Mouse (Mus musculus): ENCODE measurements around the gene Gm3685. TPM values are rescaled to one million over a fixed set of nuclear protein-coding genes. Genes with fewer than 3 reads are reported as not detected.
A peak's percentile ranks its signal among the peaks of the same experiment; 100 is the strongest.
"Not testable (repeated sequence)": the region's sequence is repeated elsewhere in the genome, so short reads cannot be mapped to it uniquely, and the experiment has no call there.

The Gm3685 gene
- polyA plus RNA-seq (2014; fragmentation: Nextera tagmentation; extraction: Ambion mirVana) = not detected in 2 replicates

GRCm38 (mm10) chr14:7044870-7045269 lies at the start of gene Gm3685:
Gm3685 (minus strand) TSS chr14:7044970.
- not testable (repeated sequence) for H3K9ac ChIP-seq (replicated peaks; ENCODE audit: low read length); H3K4me3 ChIP-seq (ENCODE audit: low read depth, low read length); H3K9me3 ChIP-seq (replicated peaks; ENCODE audit: control insufficient read depth, low read length); DNase-seq (ENCODE audit: low spot score); H3K36me3 ChIP-seq (replicated peaks; ENCODE audit: control insufficient read depth, insufficient read depth, low read depth, low read length); H3K27me3 ChIP-seq (ENCODE audit: control insufficient read depth, insufficient read depth, low read length); H3K4me2 ChIP-seq (ENCODE audit: low read depth, low read length); ATAC-seq (replicated peaks; ENCODE audit: insufficient number of reproducible peaks, low FRiP score, low TSS enrichment, low read depth); H3K4me1 ChIP-seq (ENCODE audit: control insufficient read depth, insufficient read depth, low read length); H3K27ac ChIP-seq (replicated peaks; ENCODE audit: low read depth, low read length)
- no CpG with 5 or more reads among the region's 2 CpGs for WGBS

GRCm38 (mm10) chr14:7026781-7027749 lies 17.7 kb downstream of the Gm3685 start, which contains the start of gene Gm10406:
Gm10406 (minus strand) TSS chr14:7027449.
- not testable (repeated sequence) for H3K27ac ChIP-seq (replicated peaks; ENCODE audit: low read depth, low read length)
- under 1% methylated on average over 41 of the region's 70 CpGs for WGBS

GRCm38 (mm10) chr14:7026274-7026673 lies 18.5 kb downstream of the Gm3685 start:
- H3K9ac ChIP-seq (replicated peaks; ENCODE audit: low read length); H3K36me3 ChIP-seq (replicated peaks; ENCODE audit: control insufficient read depth, insufficient read depth, low read depth, low read length); DNase-seq (ENCODE audit: low spot score); H3K4me2 ChIP-seq (ENCODE audit: low read depth, low read length); ATAC-seq (replicated peaks; ENCODE audit: insufficient number of reproducible peaks, low FRiP score, low TSS enrichment, low read depth); H3K27me3 ChIP-seq (ENCODE audit: control insufficient read depth, insufficient read depth, low read length); H3K9me3 ChIP-seq (replicated peaks; ENCODE audit: control insufficient read depth, low read length); H3K4me1 ChIP-seq (ENCODE audit: control insufficient read depth, insufficient read depth, low read length); H3K4me3 ChIP-seq (ENCODE audit: low read depth, low read length); H3K27ac ChIP-seq (replicated peaks; ENCODE audit: low read depth, low read length): not testable (repeated sequence)
- WGBS = 4% methylated on average over 7 of the region's 9 CpGs

More at GRCm38 (mm10) chr14:7026781-7027749, 17.7 kb downstream of the Gm3685 start, which contains the start of gene Gm10406:
- not testable (repeated sequence) for H3K27me3 ChIP-seq (ENCODE audit: control insufficient read depth, insufficient read depth, low read length); H3K4me1 ChIP-seq (ENCODE audit: control insufficient read depth, insufficient read depth, low read length); H3K9me3 ChIP-seq (replicated peaks; ENCODE audit: control insufficient read depth, low read length); H3K36me3 ChIP-seq (replicated peaks; ENCODE audit: control insufficient read depth, insufficient read depth, low read depth, low read length); ATAC-seq (replicated peaks; ENCODE audit: insufficient number of reproducible peaks, low FRiP score, low TSS enrichment, low read depth)
- H3K9ac ChIP-seq (replicated peaks; ENCODE audit: low read length) = peak within 1 kb of the TSS; percentile 60
- peak; percentile 7 for DNase-seq (ENCODE audit: low spot score)
- peak within 1 kb of the TSS; percentile 39 for H3K4me3 ChIP-seq (ENCODE audit: low read depth, low read length)
- peak within 1 kb of the TSS; percentile 65 for H3K4me2 ChIP-seq (ENCODE audit: low read depth, low read length)

Other genes starting within 250 kb of the Gm3685 start
- not detected in 2 replicates for gene Gm3642, start 204.7 kb downstream of the Gm3685 start, polyA plus RNA-seq (2014; fragmentation: Nextera tagmentation; extraction: Ambion mirVana)
- 2.2 and 2.8 TPM in 2 replicates for gene Gm3667, start 155.0 kb downstream of the Gm3685 start, polyA plus RNA-seq (2014; fragmentation: Nextera tagmentation; extraction: Ambion mirVana)
- gene Gm6356, start 71.2 kb downstream of the Gm3685 start, polyA plus RNA-seq (2014; fragmentation: Nextera tagmentation; extraction: Ambion mirVana) = not detected in 2 replicates
- gene Gm10406, start 17.5 kb downstream of the Gm3685 start, polyA plus RNA-seq (2014; fragmentation: Nextera tagmentation; extraction: Ambion mirVana) = 1.7 and 2.0 TPM in 2 replicates
- 2.3 and 2.5 TPM in 2 replicates for gene Gm3696, start 55.7 kb upstream of the Gm3685 start, polyA plus RNA-seq (2014; fragmentation: Nextera tagmentation; extraction: Ambion mirVana)
- gene Gm6676, start 80.4 kb upstream of the Gm3685 start, polyA plus RNA-seq (2014; fragmentation: Nextera tagmentation; extraction: Ambion mirVana) = not detected in 2 replicates
- gene Gm3512, start 129.6 kb upstream of the Gm3685 start, polyA plus RNA-seq (2014; fragmentation: Nextera tagmentation; extraction: Ambion mirVana) = 5.2 and 5.6 TPM in 2 replicates
- gene Gm16434, start 149.6 kb upstream of the Gm3685 start, polyA plus RNA-seq (2014; fragmentation: Nextera tagmentation; extraction: Ambion mirVana) = not detected in 2 replicates
- gene Gm3727, start 219.7 kb upstream of the Gm3685 start, polyA plus RNA-seq (2014; fragmentation: Nextera tagmentation; extraction: Ambion mirVana) = not detected in 2 replicates